Mouse (Mus musculus) liver, embryonic 14.5 days (tissue): Measurements from ENCODE around the gene Slc25a51.

Source experiments
- CTCF ChIP-seq: IDR thresholded peaks from 2 replicates; pipeline ENCODE4 v1.5.1; 2016; ENCODE audit warnings: antibody characterized with exemption, low read depth, control low read depth
- EP300 ChIP-seq: IDR thresholded peaks from 2 replicates; pipeline ENCODE4 v1.6.1; 2016; ENCODE audit warnings: antibody characterized with exemption, low read depth

DNA sequence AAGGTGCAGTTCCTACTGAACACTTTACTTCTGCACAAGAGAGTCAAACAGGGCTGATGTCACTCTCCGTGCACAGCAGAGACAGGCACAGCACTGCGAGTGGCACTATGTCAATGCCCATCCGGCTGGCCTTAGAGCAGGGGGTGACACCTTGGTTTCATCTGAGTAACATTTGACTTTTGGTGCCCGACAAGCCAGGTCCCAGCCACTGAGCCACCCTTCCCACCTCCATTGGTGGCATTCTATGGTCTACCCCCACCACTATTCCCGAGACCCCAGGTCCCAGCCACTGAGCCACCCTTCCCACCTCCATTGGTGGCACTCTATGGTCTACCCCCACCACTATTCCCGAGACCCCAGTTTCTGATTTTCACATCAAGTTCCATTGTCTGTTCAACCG lies 4.5 kb downstream of the Slc25a51 start:
- TF ChIP-seq CTCF (no peak), EP300 (no peak)
